Mouse (Mus musculus): ENCODE measurements around the gene Cntnap5c. TPM values are rescaled to one million over a fixed set of nuclear protein-coding genes. Genes with fewer than 3 reads are reported as not detected.
"Not testable (repeated sequence)": the region's sequence is repeated elsewhere in the genome, so short reads cannot be mapped to it uniquely, and the experiment has no call there.

The Cntnap5c gene
- not detected for total RNA-seq (2021)
- long read RNA-seq, experiment 1, result 0 reads
- long read RNA-seq, experiment 2, result 0 reads

DNA sequence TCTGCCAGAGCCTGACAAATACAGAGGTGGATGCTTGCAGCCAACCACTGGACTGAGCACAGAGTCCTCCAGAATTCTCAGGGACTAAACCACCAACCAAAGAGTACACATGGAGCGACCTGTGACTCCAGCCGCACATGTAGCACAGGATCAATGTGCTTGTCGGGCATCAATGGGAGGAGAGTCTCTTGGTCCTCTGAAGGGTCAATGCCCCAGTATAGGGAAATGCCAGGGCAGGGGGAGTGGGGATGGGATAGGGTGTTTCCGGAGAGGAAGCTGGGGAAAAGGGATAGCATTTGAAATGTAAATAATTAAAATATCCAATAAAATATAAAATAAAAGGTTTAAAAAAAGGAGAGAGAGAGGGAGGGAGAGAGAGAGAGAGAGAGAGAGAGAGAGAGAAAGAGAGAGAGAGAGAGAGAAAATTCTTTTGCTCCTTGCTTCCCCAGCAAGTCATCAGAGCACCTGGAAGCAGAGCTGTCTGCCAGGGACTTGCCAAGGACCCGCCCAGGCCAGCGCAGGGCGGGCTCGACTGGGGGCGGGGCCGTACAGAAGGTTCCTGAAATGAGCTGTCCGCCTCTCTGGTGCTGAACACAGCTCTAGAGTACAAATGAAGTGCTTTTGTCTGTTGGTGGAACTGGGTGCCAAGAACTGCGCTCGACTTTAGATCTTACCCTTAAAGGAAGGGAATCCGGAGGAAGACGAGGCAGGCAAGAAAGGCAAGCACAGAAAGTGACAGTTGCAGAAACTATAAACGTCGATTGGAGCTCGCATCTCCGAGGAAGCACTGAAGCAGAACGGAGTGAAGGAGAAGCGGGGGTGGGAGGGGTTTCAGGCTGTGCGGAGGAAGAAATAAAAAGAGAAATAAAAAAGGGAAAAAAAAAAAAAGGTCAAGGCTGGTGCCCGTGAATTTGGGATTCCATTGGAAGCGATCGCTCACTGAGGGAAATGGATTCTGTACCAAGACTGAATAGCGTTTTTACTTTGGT lies at the start of gene Cntnap5c:
Gene Cntnap5c, plus strand, starts transcription at position 949 of the 989 bp plus-strand sequence.
- DNase-seq, result no peak

DNA sequence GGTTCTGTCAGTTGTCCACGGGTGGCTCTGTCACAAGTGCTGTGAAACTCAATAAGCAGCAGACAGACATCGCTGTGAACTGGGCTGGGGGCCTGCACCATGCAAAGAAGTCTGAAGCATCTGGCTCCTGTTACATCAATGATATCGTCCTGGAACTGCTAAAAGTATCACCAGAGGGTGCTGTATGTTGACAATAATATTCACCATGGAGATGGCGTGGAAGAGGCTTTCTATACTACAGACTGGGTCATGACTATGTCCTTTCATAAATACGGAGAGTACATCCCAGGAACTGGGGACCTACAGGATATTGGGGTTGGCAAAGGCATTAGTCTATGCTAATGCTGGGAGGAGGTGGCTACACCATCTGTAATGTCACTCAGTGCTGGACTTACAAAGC lies 27.3 kb upstream of the Cntnap5c start, which contains the start of gene Gm21834:
Gene Gm21834, minus strand, starts transcription at position 101 of the 400 bp plus-strand sequence.
- DNase-seq, result no peak

DNA sequence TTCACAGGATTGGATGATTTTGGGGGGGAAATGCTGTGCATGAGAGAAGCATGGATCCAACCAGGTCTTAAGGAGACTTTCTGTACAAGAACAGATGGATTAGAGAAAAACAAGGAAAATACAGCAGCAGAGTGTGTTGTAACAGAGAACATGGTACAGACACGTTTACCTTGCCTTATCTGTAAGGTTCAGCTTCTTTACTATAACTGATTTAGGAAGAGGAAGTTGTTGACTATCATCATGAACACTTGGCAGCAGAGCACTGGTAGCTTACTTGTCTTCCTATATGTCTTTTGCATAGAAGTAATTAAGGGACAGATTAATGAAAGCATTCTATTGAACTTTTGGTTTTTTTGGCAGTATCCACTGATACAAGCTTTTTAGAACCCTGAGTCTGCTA lies 11.3 kb upstream of the Cntnap5c start:
- no peak for DNase-seq

DNA sequence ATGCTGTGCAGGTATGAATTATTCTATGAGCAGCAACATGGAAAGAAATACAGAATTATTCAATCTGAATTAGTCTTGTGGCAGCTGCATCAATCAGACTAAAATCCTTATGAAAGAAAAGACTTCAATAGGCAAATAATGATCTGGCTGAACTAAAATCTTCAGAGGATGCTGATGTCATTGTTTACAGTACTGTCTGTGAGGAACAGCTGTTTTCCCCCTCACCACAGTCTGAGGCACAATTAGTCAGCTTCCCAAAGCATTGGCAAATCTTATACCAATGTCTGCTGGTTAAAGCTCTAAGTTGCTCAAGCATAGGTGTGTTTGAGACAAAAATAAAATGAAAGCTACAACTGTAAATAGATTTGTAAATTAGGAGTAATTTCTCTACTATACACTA lies 2.1 kb upstream of the Cntnap5c start:
- no peak for DNase-seq

DNA sequence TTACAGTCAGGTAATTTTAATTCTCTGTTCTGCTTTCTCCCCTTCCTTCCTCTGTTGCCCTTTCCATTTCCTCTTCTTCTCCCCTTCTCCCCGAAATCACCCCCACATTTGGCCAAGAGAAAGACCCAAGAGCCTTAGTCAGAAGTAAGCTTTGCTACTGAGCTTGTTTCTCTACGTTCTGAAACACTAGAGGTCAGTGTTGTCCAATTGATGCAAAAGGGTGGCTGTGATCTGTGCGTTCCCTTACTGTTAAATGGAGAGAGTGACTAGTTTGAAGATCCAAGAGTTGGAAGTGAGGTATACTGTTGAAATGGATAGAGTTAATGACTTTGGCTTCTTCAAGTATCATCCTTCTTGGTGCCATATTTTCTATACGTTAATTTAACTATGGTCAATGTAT lies 1.5 kb downstream of the Cntnap5c start:
- DNase-seq, result no peak

DNA sequence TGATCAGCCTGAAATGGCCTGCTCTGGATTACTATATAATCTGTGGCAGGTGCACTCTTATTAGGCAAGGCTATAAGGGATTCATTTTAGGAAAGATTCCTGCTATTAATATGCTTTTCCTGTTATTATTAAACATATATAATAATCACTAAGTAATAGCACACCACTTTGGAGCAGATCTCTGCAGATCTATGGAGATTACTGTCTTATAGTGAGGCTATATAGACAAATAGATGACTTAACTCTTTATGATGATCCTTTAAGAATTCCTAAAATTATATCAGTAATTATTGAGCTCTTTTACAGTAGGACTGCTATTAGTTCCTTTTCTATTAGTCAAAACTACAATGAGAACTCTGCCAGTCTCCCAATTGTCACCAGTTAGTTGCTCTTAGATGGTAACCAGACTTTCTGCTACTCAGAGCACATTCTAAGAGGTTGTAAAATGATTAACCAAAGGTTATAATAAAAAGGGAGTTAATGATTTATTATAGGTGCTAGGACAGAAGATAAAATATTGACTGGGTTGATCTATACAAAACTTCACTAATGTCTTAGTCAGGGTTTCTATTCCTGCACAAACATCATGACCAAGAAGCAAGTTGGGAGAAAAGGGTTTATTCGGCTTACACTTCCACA lies 18.9 kb downstream of the Cntnap5c start:
- DNase-seq, result no peak

DNA sequence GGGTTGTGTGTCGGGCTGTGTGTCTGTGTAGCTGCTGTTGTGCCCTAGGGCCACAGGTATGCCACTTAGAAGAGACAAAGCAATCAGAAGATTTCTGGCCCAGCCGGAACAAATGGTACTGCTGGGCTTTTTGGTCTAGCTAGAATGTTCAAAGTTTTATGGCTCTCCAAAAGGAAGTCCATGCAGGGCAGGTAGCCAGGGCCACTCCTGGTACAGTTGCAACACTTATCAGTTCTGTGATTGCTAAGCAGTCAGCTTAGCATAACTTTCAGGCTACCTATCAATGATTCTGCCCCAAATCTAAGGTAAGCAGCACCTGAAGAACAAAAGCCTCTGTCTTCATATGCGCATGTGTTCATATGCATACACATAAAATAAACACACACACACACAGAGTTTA lies 26.0 kb downstream of the Cntnap5c start:
- no peak for DNase-seq

DNA sequence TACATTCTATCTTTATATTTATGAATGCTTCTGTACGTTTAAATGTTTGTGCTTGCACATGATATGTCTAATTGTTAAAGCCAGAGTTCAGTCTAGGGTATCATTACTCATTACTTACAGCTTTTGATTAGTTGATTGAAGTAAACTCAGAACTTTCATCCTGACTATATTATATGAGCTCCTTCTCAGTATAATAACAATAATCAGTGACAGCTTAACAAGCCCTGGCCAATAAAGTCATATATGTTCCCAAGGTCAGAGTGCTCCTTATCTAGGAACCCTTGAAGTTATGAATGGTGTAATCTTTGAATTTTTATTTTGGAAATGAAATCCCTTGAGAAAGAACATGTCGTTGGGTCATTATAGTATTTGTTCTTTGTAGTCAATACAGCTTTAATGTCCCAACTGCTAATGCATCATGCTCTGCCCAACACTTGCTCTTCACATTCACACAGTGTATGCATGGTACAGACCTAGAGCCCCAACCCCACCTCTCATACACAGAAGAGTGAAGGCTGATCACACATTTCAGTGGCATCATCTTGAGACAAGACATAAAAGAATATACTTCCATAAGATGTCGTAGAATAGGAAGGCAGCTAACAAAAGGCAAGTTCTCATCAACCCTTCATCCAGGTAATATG lies 27.4 kb downstream of the Cntnap5c start:
- DNase-seq, result no peak

DNA sequence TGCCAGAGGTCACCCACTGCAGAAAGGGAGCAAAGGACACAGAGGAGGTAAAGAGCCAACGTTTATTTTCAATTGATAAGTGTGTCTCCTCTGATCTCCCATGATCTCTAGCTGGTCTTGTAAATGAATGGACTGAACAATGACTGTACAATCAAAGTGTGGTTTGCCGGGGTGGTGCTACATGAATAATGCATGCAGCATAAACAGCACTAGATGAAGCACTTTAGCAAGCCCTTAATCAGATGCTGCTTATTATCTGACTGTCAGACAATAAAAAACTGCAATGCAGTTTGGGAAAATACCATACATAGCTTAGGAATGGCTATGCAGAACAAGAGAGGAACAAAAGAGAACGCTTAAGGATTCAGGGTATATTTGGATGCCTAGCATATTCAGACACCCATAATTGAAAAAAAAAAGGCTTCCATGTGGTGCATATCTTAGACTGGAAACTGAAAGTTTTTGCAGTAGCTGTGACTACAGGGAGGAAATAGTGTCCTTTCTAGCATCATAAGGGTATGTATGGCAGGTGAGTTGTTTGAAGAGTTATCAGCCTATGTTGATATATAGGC lies 30.1 kb downstream of the Cntnap5c start:
- no peak for DNase-seq

DNA sequence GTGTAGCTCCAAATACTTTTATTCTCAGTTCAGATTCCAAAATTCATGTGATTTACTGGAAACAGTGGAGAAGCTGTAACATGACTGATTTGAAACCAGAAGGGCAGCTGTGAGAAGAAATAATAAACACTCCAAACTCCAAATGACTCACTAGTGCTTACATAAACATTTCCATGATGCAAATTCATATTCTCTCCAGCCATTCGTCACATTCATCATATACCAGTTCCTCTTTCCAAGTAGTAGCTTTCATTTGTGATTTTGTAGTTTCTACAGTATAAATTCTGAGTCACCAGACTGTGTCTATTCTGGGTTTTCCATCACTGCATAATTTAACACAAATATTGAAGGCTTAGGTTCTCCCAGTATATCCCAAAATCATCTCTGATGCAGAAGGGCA lies 31.8 kb downstream of the Cntnap5c start:
- DNase-seq, result no peak

DNA sequence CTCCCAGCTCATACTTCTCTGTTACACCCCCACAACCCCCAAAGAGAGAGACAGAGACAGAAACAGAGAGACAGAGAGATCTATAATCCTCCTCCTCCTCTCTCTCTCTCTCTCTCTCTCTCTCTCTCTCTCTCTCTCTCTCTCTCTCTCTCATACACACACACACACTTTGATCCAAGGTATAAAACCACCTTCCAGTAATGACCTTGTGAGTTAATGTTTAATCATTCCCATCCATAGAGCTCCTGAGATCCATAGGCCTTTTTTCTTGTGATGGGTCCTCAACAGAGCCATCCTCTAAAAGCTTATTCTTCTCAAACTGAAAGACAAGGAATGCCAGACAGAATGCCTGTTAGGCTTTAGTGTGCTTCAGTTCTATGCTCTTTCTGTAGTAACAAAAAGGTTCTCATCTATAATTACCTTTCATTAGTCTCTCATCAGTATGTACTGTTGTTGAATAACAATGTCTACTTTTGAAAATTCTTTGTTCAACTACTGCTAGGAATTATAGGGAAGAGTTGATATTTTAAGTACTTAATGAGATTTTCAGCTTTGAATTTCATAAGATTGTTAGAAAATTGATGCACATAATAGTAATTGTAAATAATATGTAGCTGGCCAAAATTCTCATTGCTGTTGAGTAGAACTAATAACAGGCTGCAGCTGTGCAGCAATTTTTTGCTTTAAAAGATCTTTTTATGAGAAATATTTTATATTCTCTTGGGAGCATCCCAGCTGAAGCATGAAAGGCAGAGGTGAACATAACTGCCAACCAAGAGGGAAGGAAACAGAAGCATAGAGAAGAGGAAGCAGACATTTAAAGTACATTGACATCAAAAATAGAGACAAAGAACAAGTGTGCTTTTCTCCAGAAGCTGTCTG lies 68.0 kb downstream of the Cntnap5c start:
- no peak for DNase-seq

DNA sequence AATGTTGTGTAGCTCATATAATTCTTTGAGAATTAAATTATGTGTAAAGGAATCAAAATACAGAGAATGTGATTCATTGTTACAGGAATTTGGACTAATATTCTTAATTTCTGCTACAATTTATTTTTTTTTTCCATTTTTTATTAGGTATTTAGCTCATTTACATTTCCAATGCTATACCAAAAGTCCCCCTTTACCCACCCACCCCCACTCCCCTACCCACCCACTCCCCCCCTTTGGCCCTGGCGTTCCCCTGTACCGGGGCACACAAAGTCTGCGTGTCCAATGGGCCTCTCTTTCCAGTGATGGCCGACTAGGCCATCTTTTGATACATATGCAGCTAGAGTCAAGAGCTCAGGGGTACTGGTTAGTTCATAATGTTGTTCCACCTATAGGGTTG lies 86.4 kb downstream of the Cntnap5c start:
- not testable (repeated sequence) for DNase-seq

DNA sequence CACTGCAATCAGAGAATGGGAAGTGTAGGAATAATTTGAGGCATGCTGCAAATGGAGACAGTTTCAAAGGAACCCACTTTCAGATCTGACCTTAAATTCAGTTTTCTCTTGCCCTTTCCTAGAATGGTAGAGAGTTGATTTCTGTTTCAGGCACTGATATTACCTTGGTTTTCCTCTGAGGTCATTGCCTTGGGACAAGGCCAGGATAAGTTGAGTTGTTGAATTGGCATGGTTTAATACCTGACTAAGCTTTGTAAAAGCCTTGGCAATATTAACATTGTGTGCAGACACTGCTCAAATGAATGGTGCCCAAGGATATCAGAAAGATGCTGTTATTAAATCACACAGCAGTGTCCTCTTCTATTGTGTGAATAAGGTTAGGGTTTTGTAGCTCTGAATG lies 96.6 kb downstream of the Cntnap5c start:
- DNase-seq, result no peak

DNA sequence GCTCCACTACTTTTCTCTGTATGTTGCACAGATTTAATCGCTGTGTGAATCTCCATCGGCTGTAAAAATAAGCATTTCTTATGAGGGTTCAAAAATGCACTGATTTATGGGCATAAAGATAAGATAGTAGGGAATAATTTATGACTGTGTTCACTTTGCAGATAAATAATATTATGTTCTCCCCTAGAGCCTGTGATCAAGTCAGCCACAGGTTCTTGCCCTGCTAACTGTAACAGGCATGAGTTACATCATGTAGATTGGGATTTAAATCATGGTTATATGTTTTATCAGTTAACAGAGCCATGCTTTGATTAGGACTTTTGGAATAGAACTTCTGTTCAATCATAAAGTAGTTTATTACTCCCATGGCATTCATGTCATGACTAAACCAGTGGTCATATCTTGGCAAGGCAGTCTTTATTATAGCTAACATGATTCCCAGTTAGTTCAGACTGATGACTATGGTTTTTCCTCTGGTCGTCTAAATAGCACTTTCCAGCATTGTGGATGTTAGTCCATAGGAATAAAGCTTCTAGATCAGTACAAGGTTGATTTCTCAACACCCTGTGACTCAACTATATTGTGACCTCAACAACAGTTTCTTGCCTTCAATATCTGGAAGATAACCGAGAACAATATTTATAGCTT lies 118.5 kb downstream of the Cntnap5c start:
- no peak for DNase-seq

DNA sequence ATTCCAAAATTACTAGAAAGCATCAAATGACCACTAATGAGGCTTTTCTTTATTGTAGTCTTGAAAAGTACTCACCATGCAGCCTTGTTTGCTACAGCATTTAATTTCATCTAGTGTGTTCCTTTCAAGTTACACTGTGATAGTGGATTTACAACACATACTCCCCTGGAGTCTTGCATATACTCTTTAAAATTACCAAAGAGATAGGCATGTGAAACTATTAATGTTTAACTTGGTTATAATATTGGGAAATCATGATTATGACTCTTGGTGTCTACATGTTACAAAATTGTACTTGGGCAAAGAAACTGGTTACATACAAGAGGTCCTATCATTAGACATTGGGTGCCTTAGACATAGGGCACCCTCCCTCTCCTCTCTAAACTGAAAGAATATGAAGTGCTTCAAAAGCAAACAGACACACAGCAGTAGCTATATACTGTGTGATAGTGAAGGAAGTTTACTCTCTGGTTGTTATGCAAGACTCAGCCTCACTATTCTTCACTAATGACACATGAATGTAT lies 142.5 kb downstream of the Cntnap5c start:
- no peak for DNase-seq

DNA sequence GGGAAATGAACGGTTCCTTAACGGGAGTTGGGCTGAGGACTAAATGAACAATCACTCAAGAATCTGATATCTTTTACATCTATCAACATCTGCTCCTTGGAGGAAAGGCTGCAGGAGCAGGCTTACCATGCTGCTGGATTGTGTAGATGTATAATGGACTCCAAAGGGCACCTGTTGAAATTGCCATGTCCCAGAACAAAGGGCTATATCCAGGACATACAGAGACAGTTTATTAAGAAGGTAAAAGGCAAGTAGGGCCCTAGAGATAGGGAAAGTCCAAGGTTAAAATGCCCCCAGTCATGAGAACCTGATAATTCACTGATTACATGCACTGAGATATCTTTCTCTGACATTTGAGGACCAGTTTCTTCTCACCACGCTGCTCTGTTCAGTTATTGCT lies 214.9 kb downstream of the Cntnap5c start:
- no peak for DNase-seq

DNA sequence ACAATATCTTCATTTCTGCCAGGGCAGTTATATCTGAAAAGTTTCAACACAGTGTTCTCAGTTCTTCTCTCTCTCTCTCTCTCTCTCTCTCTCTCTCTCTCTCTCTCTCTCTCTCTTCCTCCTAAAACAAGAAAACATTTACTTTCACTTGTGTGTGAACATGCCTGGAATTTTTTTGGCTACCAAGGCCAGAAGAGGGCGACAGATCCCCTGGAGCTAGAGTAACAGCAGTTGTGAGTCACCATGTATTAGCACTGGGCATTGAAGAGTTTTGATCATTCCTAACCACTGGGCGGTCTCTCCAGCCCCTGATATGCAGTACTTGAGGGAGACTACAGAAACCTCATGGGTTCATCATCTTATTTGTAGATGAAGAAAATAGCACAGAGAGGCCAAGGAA lies 219.1 kb downstream of the Cntnap5c start:
- DNase-seq, result no peak

DNA sequence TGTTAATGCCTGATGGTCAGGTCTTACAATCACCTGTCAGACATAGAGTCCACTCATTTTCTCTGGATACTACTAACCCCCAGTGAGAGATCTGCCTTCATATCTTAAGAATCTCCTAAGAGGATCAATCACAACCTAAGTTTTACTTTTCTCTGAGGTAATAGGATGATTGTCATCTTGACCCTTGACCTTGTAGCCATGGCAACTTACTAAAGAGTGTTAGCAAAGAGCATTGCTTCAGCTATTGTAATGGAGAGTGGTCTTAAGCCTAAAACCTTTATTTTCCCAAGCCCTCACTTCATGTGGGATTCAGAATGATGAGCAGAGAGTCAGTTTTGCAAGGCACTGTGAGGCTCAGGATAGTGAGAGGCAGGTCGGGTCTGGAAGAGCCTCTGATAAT lies 227.1 kb downstream of the Cntnap5c start:
- no peak for DNase-seq

DNA sequence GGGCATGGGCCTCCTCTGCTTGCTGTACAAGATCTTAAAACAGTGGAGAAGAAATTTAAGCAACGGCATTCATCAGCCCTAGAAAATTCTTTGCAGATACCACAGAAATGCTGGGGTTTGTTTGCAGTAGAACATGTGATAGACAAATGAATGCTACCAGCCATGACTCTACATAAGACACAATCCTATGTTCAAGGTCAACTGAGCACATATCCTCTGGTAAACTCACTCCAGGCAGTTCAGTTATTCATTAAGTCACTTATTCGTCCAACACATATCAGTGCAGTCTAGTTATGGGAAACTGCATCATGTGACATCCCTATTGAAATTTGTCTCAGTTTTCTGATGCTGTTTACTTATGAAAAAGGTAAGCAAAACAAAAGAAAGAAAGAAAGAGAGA lies 229.7 kb downstream of the Cntnap5c start:
- DNase-seq, result no peak

DNA sequence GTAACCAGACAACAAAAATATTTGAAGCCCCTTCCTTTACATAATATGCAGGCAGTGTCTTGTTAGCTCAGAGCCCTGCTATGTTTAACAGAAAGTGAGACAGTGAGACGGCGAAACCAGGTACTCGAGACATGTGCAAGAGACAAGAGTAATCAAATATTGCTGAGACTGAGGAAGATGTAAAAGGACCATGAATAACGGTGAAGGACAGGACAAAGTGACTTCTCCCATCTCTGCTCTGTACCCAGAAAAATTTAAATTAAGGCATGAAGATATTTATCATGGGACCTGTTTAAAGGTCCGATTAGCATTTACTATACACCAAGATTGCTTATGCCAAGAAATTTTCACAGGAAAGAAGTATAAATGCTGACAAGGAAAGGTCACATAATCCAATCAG lies 233.5 kb downstream of the Cntnap5c start:
- DNase-seq, result no peak

DNA sequence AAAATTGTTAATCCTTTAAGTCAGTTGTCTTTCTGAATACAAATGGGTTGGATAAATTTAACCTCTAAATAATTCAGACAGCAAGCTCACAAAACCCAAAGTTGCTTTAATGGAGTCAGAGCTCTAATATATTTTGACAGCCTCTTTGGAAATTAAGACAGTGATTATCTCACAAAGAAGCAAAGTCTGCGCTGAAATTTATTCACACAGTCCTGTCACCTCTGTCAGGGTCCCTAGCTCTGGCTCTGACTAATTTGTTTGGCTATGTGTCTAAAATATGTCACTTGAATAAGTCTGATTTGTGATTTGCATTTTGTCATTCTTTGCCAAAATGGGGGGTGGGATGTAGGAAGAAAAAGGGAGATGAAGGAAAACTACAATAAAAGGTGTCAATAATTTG lies 234.0 kb downstream of the Cntnap5c start:
- no peak for DNase-seq

Measured in heart, adult 18-20 months (tissue).